Mouse (Mus musculus) C2C12 (cell line): ENCODE measurements around the gene Rsph3b. TPM values are rescaled to one million over a fixed set of nuclear protein-coding genes. Genes with fewer than 3 reads are reported as not detected.
"Not testable (repeated sequence)": the region's sequence is repeated elsewhere in the genome, so short reads cannot be mapped to it uniquely, and the experiment has no call there.

ENCODE experiments used
- H3K27me3 ChIP-seq: one replicate; pipeline ENCODE4 v1.6.1; 2011; ENCODE audit not compliant: control insufficient read depth, insufficient read depth, insufficient read length
- H3K36me3 ChIP-seq: one replicate; pipeline ENCODE4 v1.6.1; 2011; ENCODE audit not compliant: control insufficient read depth, insufficient read depth
- H3K4me3 ChIP-seq: one replicate; pipeline ENCODE4 v1.5.1; 2011; ENCODE audit warnings: mild to moderate bottlenecking, control low read depth; ENCODE audit not compliant: poor library complexity, insufficient read depth, severe bottlenecking
- H3K79me2 ChIP-seq: one replicate; pipeline ENCODE4 v1.6.1; 2011; ENCODE audit not compliant: control insufficient read depth, insufficient read depth
- H3K79me3 ChIP-seq: one replicate; pipeline ENCODE4 v1.6.1; 2011; ENCODE audit warnings: low read depth, control low read depth
- H3ac ChIP-seq: one replicate; pipeline ENCODE3; 2011; ENCODE audit warnings: low read depth; ENCODE audit not compliant: control insufficient read depth, insufficient read length
- USF1 ChIP-seq: IDR thresholded peaks from one replicate; pipeline ENCODE4 v1.6.1; 2011; ENCODE audit warnings: low read depth, mild to moderate bottlenecking, control low read depth, moderate library complexity
- polyA plus RNA-seq: library from polyadenylated mRNA; unstranded; fragments of >200 nt; fragmentation: generic; extraction: Trizol; gene quantifications from one replicate; pipeline ENCODE4 v1.2.1, GENCODE M21; 2012; ENCODE audit warnings: missing spikeins

Rsph3b gene
- polyA plus RNA-seq, 1 experiment, result 11.5 TPM

- H3ac ChIP-seq, H3K79me2 ChIP-seq, H3K79me3 ChIP-seq: not testable (repeated sequence)
Observed at GRCm38 (mm10) chr17:6971238-6971637, 22.8 kb upstream of the Rsph3b start.

DNA sequence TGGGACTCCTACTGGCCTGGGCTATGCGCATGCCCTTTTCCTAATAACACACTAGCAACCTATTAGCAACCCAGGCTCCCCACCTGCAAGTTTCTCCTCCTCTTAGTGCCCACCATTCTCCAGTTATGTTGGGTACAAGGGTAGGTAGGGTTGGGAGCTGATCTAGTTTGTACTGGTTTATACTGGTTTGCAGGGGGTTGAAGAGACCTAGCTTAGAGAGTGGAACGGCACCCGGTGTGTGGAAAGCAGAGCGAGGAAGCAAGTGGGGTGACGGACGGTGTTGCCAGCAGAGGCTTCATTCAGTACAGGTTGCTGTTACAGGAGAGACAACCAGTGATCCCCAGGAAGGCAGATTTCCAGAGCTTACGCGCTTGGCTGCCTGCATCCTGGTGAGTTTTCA, 21.9 kb upstream of the Rsph3b start, which contains the start of gene Rnaset2b:
Rnaset2b (plus strand) TSS at position 301 of the 400 bp plus-strand sequence.
- not testable (repeated sequence) for H3ac ChIP-seq, H3K4me3 ChIP-seq, H3K79me3 ChIP-seq, H3K79me2 ChIP-seq, H3K36me3 ChIP-seq, H3K27me3 ChIP-seq

More at GRCm38 (mm10) chr17:6971238-6971637, 22.8 kb upstream of the Rsph3b start:
- H3K4me3 ChIP-seq, H3K27me3 ChIP-seq, H3K36me3 ChIP-seq: not testable (repeated sequence)

DNA sequence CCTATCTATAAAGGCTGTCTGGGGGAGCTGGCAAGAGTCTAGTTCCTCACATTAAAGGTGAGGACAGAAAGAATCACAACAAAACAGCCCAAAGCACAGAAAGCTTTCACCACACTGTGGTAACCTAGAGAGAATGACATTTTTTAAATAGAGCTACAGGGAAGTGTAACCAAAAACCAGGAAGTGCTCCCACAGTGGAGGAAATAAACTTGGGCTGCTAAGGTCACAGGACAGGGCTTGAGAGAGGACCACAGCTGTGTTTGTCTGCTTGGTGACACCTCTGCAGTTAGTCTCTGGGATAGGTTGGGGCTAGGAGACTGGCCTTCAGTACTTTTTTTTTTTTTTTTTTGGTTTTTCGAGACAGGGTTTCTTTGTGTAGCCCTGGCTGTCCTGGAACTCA, 19.2 kb upstream of the Rsph3b start:
- H3K27me3 ChIP-seq, H3K36me3 ChIP-seq, H3K79me3 ChIP-seq, H3K4me3 ChIP-seq, H3K79me2 ChIP-seq, H3ac ChIP-seq: not testable (repeated sequence)

DNA sequence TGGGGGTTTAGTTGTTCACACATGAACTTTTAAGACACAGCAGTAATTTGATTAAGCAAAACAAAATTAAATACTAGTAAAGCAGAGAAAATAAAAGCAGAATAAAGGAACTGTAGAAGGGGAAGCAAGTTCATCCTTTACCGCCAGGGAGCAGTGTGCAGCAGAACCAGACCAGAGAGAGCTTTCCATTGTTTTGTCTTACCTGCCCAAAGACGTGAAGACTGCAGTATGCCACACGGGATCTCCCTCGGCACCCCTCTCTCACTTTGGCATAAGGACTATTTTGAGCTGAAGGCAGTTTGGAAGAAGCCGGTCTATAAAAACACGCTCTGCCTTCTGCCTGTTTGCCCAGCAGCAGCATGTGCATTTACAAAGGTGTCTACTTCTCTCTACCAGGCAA, 16.9 kb upstream of the Rsph3b start:
- H3K79me3 ChIP-seq, H3K79me2 ChIP-seq, H3K27me3 ChIP-seq, H3ac ChIP-seq, H3K36me3 ChIP-seq, H3K4me3 ChIP-seq: not testable (repeated sequence)

DNA sequence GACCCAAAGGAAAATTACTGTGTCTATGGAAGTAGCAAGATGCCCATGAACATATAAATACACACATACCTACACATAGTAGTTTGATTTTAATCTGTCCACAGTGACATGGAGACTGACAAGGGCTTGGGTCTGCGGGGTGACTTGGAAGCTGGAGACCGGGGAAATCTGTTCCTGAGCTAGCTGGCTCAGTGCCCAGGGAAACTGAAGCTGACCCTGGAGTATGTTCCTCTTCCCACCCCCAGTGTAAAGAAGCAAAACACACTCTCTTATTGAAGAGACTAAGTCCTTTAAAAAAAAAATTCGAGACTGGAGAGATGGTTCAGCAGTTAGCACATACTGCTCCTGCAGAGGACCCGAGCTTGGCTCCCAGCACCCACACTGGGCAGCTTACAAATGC, 14.5 kb upstream of the Rsph3b start:
- not testable (repeated sequence) for H3K4me3 ChIP-seq, H3ac ChIP-seq, H3K79me2 ChIP-seq, H3K27me3 ChIP-seq, H3K79me3 ChIP-seq, H3K36me3 ChIP-seq

DNA sequence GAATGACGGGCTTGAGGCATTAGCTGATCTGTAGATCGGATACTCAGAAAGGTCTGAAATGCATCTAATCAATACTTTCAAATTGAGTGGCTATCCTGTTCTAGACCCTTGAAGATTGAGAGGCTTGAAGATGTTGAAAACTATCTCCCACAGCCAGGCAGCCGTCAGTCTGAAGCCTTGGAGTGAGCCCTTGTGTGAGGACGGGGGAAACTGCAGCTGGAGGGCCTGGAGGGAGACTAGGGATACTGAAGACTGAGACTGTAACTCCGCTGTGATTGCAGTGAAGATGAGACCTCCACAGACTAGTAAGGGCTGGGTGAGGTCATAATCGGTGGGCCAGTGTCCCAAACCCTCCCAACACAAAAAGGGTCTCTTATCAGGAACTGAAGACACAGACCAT, 13.9 kb upstream of the Rsph3b start:
- H3ac ChIP-seq, H3K27me3 ChIP-seq, H3K79me3 ChIP-seq, H3K4me3 ChIP-seq, H3K79me2 ChIP-seq, H3K36me3 ChIP-seq: not testable (repeated sequence)

DNA sequence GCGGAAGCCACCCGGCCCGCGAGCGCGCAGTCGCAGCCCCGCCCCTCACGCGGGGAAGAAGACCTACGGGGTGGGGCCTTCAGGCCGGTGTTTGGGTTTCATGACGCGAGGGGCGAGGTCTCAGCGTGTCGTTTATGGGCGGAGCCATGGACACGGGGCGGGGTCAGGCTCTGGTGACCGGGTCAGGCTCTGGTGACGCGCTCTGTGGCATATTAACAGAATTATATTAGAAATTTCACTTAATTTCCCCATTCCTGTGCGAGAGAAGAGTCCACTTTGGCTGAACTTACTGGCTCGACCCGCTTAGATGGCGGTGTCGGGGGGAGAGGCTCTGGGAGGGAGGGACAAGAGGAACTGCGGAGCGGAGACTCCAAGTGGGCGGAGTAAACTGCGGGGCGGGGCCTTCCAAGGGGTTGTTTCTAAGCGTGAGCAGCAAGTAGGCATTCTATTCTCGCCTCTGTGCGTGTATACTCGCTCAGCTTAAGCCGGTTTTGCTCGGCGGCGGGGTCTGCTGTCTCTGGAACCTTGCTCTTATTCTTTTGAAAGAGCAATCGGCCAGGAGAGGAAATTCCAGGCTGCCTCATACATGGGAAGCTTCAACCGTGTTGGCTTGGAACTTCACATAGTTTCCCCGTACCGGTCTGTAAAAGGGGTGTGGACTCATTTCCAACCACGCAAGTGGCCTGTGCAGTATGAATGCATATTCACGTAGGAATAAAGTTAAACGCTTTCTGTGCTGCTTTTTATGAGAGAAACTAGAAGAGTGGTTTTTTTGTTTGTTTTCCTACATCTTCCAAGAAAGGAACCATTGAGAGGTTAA, 12.9 kb upstream of the Rsph3b start:
- H3K79me3 ChIP-seq, H3K79me2 ChIP-seq, H3ac ChIP-seq, H3K36me3 ChIP-seq, H3K27me3 ChIP-seq: not testable (repeated sequence)
- H3K4me3 ChIP-seq, result peak overlapping the region; percentile 55

- not testable (repeated sequence) for H3K79me3 ChIP-seq, H3K36me3 ChIP-seq, H3K27me3 ChIP-seq, H3K79me2 ChIP-seq
- Histone ChIP-seq H3K4me3 (peak within 1 kb of the TSS; percentile 55), H3ac (peak within 1 kb of the TSS; percentile 85)
Observed at GRCm38 (mm10) chr17:6960776-6961175, 12.3 kb upstream of the Rsph3b start, which contains the start of gene Tagap1. Gene Tagap1 (minus strand): TSS chr17:6961156.

DNA sequence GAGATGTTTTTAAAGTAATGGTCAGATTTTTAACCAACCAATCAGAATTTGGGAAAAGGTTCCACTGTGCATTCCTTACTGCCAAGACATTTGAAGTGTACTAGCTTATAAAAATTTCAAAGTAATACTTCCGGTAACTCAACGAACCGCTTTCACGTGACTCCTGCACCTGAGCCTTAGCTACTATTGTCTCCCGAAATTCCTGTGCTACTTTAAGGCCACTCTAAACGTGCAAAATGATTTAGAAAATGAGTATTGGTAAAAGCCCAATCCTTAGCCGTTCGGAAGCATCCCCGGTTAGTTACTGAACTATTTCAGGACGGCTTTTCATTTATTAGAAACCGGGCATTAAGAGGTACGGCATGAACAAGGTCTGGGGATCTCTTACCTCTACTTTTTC, 11.9 kb upstream of the Rsph3b start:
- H3K27me3 ChIP-seq, H3K79me3 ChIP-seq, H3ac ChIP-seq, H3K79me2 ChIP-seq, H3K36me3 ChIP-seq: not testable (repeated sequence)
- peak overlapping the region; percentile 55 for H3K4me3 ChIP-seq
- TF ChIP-seq USF1, result peak; percentile 21

GRCm38 (mm10) chr17:6959543-6960259, 11.2 kb upstream of the Rsph3b start:
- H3ac ChIP-seq, H3K4me3 ChIP-seq, H3K79me2 ChIP-seq, H3K79me3 ChIP-seq, H3K27me3 ChIP-seq, H3K36me3 ChIP-seq: not testable (repeated sequence)

GRCm38 (mm10) chr17:6958881-6959280, 10.4 kb upstream of the Rsph3b start:
- not testable (repeated sequence) for H3K36me3 ChIP-seq, H3ac ChIP-seq, H3K4me3 ChIP-seq, H3K79me3 ChIP-seq, H3K79me2 ChIP-seq, H3K27me3 ChIP-seq
